Mouse (Mus musculus) heart, adult 2 months (tissue): ENCODE data around the gene Rrm1.

Experiments used
- CTCF ChIP-seq: fragments of 200-600 bp; IDR thresholded peaks from 2 replicates; pipeline ENCODE4 v1.8.1; 2022; ENCODE audit warnings: antibody characterized with exemption, mild to moderate bottlenecking, moderate library complexity
- EP300 ChIP-seq: fragments of 200-500 bp; IDR thresholded peaks from 2 replicates; pipeline ENCODE4 v1.6.1; 2011; ENCODE audit warnings: low read depth, low read length, control low read depth; ENCODE audit not compliant: insufficient read depth
- POLR2A ChIP-seq: fragments of 200-500 bp; IDR thresholded peaks from 2 replicates; pipeline ENCODE4 v1.6.1; 2011; ENCODE audit warnings: mild to moderate bottlenecking, low read depth, low read length, control low read depth; ENCODE audit not compliant: insufficient read depth

GRCm38 (mm10) chr7:102440822-102441656 lies 456 bp upstream of the Rrm1 start:
- no peak for TF ChIP-seq CTCF
- no peak for TF ChIP-seq POLR2A
- TF ChIP-seq EP300: no peak
